Mouse (Mus musculus): ENCODE results near the gene Pik3r6.

The Pik3r6 gene

DNA sequence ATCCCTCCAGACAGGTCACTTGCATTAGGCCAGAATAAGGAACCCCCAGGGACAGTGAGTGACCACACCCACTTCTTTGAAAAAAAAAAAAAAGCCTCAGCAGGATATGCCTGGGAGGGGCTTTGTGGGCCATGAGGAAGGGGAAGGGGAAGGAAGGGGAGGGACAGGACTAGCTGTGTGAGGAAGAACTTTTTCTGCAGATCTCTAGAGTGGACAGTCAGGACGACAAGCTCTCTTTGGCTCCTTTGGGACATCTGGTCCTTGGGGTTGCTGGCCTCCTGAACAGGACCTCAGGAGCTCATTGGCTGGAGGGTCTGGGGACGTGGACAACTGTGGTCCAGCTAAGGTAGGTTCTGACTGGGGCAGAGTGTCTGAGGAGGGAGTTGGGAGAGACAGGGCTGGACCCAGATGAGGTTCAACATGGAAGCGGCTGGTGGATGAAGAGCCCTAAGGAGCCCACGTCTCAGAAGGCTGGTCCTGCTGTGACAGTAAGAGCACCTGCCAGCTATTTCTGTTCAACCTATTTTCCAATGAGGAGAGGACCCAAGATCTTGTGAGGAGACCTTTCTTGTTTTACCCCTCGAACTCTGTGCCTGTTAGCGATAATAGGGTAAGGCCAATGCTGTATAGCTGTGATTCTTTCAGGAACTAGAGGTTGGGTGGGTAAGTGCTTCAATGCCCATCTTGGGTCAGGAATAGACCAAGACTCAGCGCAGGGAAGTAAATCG lies at the start of gene Pik3r6:
Gene Pik3r6 (plus strand): TSS at position 118 of the 728 bp plus-strand sequence.
- DNase-seq (ENCODE audit: low read depth, low spot score): no peak

DNA sequence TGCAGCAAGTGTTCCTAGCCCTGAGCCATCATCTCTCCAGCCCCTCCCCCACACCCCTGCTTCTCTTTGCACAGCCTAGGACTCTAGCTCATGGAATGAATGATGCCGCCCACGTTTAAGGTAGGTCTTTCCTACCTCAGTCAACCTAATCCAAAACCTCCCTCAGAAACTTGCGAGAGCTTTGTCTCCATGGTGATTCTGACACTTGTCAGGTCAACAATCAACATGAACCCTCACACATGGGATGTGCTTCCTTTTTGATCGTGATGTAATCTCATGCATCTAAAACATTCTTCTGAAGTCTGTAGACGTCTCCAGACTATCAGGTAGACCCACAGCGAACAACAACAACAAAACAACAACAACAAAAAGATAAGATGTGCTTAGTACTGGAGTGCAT lies 49.5 kb upstream of the Pik3r6 start:
- DNase-seq (ENCODE audit: low read depth, low spot score): no peak

DNA sequence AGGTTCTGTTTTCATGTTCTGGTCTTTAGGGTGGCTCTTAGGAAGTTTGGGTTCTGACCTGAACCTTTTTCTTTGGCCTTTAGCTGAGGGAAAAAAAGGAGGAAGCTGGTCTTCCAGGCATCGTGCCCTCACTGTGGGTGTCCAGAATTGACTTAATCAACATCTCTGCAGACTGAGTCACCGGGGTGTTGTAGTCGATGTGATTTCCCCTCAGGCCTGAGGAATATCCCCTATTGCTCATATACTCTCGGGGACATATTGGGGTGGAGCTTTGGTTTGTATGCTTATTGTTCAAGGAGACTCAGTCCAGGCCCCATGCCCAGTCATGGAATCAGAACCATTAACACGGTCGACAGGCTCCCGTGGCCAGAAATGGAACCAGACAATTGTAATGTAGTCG lies 44.7 kb upstream of the Pik3r6 start:
- no peak for DNase-seq (ENCODE audit: low read depth, low spot score)

DNA sequence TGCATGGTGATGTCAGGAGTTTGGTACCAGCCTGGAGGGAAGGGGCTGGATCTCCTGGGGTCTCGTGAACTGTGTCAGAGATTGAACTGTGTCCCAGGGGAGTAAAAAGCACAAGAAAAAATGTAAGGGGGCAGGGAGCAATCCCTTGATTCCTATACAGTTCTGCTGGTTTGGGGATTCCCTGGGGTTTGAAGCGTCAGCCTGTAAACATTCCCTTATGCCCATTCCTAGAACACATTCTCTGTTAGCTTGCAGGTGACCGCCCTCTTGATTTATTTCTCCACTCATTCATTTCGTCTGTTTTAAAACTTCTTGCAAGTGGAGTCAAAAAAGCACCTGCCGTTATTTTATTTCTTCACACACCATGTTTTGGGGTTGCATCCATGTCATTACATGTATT lies 43.8 kb upstream of the Pik3r6 start:
- DNase-seq (ENCODE audit: low read depth, low spot score): no peak

DNA sequence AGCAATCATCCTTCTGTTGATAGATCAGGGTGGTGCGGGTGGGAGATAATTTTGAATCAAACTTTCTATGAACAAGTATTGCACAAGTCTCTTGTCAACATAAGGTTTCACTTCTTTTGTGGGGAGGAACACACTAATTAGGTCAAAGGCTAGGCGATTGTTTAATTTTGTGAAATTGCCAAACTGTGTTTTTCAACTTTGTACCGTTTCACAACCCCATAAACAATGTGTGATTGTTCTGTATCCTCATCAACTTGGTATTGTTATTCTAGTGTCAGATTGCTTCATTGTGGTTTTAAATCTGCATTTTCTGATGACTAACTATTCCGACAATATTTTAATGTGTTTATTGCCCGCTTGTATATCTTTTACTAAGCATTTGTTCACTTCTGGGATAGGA lies 43.3 kb upstream of the Pik3r6 start:
- no peak for DNase-seq (ENCODE audit: low read depth, low spot score)

DNA sequence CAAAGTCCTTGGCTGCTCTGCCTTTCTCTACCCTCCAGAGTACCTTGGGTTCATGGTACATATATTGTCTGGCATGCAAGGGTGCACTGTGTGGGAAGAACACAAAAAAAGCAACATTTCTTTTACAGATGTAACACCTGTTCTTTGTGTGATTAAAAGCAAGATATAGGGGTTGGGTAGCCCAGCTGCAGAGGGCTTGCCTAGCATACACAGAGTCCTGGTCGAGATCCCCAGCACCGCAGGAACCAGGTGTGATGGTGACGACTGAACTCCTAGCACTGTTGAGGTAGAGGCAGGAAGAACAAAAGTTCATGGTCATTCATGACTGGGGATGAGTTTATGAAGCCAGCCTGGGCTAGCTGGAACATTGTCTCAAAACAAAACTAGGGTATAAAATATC lies 40.1 kb upstream of the Pik3r6 start:
- no peak for DNase-seq (ENCODE audit: low read depth, low spot score)

DNA sequence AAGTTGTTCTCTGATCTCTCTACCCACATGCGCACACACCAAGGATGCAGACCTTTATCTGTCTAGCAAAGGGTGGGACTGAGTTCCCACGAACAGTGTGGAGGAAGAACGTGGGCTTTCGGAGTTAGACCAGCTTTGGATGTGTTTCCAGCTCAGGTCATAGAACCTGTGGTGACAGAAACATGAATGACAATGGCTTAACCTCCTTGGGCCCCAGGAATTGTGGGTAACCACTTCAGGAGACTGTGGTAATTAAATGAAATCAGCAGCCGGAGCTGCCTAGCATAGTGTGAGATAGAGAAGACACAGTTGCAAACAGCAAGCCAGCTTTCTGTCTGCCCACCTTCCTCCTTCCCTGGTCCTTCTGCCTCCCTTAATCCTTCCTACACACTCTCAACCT lies 38.6 kb upstream of the Pik3r6 start:
- DNase-seq (ENCODE audit: low read depth, low spot score): no peak

DNA sequence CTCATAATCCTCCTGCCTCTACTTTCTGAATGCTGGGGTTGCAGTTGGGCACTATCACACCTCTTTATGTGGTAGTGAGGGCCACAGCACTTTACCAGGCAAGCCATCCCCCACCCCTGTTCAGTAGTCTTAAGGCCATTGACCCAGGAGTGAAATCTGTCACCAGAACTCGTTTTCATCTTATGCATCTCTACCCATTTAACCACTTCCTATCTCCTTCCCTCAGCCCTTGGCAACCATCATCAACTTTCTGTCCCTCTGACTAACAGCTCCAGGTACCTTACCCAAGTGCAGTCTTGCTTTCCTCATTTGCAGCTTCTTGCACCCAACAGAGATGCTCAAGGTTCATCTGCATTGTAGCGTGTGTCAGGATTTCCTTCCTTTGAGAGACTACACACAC lies 37.7 kb upstream of the Pik3r6 start:
- DNase-seq (ENCODE audit: low read depth, low spot score): no peak

DNA sequence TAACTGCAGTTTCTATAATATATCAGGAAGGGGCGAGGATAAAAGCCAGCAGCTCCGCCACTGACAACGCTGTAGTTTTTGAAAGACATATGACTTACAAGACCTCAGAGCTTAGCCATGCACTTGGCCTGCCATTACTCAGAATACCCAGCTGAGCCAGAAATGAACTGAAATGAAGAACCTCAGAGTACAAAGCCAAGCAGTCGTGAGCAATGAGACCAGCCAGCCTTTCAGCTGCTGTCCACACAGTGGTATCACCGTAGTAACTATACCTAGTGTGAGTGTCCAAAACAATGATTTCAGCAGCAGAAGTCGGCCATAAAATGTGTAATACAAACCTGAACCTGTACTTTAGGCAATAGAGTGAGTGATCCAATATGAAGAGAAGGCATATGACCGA lies 35.4 kb upstream of the Pik3r6 start:
- no peak for DNase-seq (ENCODE audit: low read depth, low spot score)

DNA sequence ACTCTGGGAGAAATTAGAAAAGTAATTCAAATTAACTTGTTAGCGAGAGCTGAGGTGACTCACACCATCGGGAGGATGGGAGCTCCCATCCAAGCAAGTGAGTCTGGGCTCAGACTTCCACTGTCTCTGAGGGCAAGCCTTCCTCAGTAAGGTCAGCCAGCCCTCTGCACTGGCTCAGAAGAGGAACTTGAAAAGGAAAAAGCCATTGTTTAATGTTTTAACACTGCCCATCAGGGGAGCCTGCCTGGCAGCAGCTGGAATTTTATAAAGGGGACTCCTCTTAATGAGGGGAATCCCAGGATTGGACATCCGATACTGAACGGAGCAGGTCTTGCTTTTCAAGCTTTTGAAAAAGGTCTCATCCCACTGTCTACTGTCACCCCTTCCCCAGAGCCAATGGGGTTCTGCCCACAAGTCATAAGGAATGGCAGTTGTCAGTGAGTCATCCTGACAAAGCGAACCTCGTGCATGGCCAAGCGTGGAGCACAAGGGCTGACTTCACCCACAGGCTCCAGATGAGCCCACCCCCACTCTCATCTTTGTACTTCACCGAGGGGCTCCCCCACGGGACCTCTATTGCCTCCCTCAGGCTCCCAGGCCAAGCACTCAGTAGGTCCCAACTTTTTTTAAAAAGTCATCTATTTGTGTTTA lies 34.7 kb upstream of the Pik3r6 start:
- no peak for DNase-seq (ENCODE audit: low read depth, low spot score)

DNA sequence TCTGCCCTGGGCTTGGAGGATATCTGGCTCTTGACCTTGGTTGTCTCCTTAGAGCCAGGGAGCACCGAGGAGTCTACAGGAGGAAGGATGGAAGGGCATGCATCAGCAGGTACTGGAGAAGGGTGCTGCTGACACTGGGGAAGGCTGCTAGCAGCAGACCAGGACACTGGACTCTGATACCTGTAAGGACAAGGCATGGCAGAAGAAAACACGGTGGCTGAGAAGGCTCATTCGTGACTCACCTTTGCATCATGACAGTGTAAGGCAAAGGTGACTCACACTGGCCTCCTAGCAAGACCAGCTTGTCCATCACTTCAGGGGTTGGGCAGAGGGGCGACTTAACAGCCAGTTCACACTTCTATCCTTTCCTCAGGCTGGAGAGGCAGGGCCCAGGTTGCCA lies 33.9 kb upstream of the Pik3r6 start:
- no peak for DNase-seq (ENCODE audit: low read depth, low spot score)

DNA sequence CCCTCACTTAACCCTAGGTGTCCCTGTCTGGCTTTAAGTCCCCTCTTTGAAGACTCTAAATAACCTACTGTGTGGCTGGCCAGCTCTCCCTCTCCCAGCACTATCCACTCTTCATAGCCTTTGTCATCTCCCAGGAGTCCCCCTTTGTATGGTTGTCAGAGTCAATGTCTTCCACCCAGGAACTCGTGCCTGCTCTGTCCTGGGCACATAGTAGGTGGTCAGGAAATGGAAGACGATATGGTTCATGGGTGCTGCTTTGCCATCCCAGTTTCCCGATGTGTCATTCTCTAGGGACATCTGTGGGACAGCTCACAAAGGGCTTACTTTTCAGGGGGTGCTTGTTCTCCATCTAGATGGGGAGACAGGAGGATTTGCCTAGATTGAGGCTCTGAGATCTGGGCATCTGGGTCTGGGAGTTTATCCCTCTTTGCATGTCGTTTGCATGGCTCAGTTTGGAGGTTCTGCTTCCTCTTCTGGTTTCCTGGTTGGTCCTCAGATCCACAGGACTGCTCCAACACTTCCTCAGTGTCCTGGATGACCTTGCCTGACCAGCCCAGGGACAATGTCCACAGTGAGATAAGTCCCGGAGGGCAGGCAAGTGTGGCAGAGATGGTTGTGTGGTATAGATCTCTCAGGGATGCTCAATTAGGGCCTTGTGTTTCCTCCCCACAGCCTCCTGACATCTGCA lies 30.5 kb upstream of the Pik3r6 start:
- DNase-seq (ENCODE audit: low read depth, low spot score): no peak

DNA sequence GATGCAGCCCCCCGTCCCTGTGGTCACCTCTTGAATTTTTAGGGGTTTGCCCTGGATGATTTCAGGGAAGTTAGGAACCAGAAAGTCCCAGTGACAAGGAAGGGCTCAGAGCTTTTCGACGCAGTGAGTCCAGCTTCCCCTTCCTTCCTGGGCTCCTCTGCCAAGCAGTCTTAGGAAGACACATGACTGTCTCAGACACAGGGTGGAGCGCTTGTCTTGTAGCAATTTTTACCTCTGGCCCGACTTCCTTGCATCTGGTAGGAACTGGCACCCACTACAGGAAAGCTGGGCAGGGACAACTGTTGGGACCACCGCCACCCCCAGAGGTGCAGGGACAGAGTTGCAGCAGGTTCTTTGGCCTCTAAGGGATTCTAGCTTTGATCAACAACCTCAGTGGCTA lies 28.2 kb upstream of the Pik3r6 start:
- DNase-seq (ENCODE audit: low read depth, low spot score): no peak

DNA sequence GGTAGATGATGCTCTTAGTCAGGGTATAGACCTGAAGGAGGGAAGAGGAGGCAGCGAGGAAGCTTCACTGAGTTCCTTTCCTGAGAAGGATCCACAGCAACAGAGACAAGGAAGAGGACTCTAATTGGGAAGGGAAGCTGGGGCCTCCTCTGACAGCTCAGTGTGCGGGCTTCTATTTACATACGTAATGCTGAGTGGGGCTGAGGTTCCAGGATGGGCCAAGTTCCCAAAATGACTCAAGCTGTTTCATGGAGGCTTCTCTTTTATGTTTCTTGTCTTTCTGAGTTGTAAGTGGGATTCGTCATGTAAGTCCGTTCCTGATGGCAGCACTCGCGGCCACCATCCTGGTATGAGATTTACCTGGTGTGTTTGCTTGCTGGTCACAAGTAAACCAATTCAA lies 27.1 kb upstream of the Pik3r6 start:
- DNase-seq (ENCODE audit: low read depth, low spot score): no peak

DNA sequence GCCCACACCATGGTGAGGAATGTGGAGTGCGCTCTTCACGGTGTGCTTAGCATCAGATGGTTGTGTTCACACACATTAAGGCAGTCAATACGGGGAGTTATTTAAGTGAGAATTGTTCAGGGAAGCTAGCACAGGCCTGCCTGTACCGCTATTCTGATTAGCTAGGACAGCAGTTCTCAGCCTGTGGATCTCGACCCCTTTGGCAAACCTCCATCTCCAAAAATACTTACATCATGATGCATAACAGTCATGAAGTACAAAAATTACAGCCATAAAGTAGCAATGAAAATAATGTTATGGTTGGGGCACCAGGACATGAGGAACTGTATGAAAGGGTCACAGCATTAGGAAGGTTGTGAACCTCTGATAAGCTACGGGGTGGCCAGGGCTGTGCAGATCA lies 25.2 kb upstream of the Pik3r6 start:
- no peak for DNase-seq (ENCODE audit: low read depth, low spot score)

DNA sequence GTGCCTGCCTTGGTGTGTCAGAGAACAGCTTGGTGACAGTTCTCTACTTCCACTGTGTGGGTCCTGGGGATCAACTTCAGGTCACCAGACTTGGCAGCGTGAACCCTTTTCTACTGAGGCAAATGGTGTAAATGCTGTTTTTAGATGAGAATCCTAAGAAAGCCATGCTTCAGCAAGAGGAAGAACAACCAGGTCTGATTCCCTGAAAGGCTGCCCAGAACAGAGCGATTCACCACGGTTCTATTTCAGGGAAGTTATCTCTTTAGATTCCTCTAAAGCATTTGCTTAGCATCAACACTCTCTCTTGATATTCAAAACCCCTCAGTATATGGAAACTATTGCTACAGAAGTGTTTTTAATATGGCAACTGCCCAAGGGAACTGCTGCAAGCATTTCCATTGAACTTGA lies 24.2 kb upstream of the Pik3r6 start:
- DNase-seq (ENCODE audit: low read depth, low spot score): no peak

DNA sequence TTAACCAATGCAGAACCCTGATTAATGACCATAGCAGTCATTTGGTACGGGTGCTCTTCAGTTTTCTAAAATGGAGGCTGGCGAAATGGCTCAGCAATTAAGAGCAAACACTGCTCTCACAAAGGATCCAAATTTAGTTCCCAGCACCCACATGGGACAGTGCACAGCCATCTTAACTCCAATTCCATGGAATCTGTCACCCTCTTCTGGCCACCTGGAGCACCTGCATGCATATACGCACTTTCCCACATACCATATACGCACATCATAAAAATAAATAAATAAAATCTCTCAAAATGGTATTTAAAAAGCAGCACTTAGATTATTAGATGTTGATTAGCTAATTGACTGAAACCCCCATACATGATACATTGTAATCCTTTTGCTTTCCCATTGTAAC lies 22.2 kb upstream of the Pik3r6 start:
- DNase-seq (ENCODE audit: low read depth, low spot score): peak; percentile 54

DNA sequence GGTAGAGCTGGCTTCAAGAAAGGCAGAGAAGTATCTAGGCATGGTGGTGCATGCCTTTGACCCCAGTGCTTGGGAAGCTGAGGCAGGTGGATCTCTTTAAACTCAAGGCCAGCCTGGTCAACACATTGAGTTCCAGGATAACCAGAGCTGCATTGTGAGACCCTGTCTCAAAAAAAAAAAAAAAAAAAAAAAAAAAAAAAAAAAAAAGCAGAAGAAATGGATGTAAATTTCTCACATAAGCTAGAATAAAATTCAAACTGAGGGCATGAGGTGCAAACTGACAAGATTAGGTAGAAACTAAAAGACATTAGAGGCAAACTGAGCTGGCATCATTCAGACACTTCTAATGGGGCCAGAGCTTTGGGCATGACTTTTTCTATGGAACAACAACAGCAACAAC lies 20.8 kb upstream of the Pik3r6 start:
- no peak for DNase-seq (ENCODE audit: low read depth, low spot score)

DNA sequence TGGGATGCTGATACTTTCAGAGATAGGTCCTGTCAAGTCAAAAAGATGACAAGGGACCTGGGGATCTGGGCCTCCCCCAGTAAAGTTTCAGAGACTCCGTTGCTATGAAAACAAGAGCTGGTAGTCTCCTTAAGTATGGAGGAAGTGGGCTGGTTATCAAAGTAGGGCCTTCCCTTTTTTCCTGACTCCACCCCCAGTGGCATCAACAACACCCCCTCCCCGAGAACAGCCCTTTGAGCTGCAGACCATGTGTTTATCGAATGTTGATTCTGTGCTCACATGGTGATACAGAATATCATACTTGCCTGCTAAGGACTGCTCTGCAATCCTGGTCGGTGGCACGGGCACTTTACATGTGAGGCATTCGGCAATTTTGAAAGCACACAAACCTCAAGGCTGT lies 19.6 kb upstream of the Pik3r6 start:
- DNase-seq (ENCODE audit: low read depth, low spot score): no peak

DNA sequence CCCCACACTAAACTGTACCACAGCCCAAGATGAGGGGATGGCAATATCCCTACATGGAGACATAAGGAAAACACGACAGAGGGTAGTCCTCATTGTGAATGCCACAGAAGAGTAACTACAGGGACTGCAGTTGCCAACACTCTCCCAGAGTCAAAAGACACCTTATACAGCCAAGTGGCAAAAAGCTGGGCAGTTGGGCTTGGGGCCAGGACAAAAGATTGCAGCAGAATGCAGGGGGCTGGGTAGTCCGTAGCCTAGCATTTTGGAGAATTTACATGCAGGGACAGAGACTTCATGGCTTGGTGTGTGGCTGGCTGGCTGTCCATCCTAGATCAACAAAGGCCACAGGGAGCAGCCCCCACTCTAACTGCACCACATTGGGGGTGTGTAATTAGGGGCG lies 18.4 kb upstream of the Pik3r6 start:
- DNase-seq (ENCODE audit: low read depth, low spot score): no peak

DNA sequence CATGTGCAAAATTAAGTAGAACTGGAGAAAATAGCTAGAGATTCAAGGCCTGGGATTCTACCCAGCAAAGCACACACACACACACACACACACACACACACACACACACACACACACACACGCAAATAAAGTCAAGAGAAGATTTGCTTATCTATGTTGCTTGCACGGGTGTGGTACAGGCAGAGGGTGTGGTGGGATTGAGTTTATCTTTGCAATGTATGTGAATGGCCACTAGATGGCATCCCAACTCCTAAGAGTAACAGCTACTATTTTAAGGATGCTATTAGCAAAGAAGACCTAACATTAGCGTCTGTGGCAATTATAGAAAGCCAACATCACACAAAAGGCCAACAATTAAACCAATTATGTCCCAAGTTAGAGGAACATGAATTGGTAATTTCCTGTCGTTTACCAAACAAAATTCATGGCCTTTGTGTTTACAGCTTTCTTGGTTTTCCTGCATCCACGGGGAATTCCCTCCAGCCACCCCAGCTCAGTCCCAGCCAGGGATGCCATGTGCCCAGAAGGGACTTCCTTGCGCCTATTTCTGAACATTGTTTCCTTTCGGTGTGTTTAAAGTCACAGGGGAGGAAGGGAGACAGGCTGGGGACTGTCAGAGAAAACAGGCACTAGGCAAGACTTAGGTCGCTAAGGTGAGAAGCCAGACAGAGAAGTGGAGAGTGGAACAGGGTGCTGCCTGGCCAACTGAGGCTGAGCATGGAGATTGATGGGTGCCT lies 17.4 kb upstream of the Pik3r6 start:
- DNase-seq (ENCODE audit: low read depth, low spot score): peak; percentile 67

DNA sequence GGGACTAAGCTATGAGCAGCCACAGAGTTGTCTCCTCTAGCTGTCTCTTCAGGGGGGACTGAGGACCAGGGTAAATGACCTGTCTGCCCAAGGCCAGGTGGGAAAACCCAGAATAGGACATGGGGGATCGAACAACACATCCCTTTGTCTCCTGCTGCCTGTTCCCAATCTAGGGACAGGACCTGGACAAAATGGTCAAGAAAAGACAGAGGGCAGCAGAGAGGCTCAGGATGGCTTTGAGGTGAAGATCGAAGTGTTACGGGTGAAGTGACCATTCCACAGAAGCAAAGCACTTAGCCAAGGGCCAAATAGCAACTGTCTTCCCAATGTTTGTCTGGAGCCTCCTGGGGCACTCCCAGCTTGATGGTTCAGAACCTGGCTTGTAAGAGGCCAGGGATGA lies 16.7 kb upstream of the Pik3r6 start:
- DNase-seq (ENCODE audit: low read depth, low spot score): no peak
